Mouse (Mus musculus): ENCODE results near the gene Jph2. TPM values are rescaled to one million over a fixed set of nuclear protein-coding genes. Genes with fewer than 3 reads are reported as not detected.
"Not testable (repeated sequence)": the region's sequence is repeated elsewhere in the genome, so short reads cannot be mapped to it uniquely, and the experiment has no call there.

Gene Jph2
- total RNA-seq, 2 experiments from 2014 or later, result 11.5 to 23.5 TPM

- DNase-seq, result no peak
These were observed 14.0 kb upstream of the Jph2 start for GRCm38 (mm10) chr2:163411840-163412239.

GRCm38 (mm10) chr2:163411344-163411743 is 13.6 kb upstream of the Jph2 start:
- not testable (repeated sequence) for DNase-seq

- DNase-seq, result no peak
These were observed 12.4 kb upstream of the Jph2 start for GRCm38 (mm10) chr2:163410211-163410610.

- peak; percentile 67 for DNase-seq
These were observed 6.4 kb upstream of the Jph2 start for GRCm38 (mm10) chr2:163404037-163404815.

- DNase-seq, result peak; percentile 85
These were observed 3.4 kb upstream of the Jph2 start for GRCm38 (mm10) chr2:163401221-163401620.

GRCm38 (mm10) chr2:163399222-163399621 is 1.4 kb upstream of the Jph2 start:
- DNase-seq, result no peak

- no peak for DNase-seq
These were observed 977 bp upstream of the Jph2 start for GRCm38 (mm10) chr2:163398770-163399169.

GRCm38 (mm10) chr2:163397071-163397470 is 722 bp downstream of the Jph2 start:
- DNase-seq, result no peak

GRCm38 (mm10) chr2:163394977-163395376 is 2.8 kb downstream of the Jph2 start:
- DNase-seq, result no peak

- DNase-seq, result no peak
These were observed 3.8 kb downstream of the Jph2 start for GRCm38 (mm10) chr2:163393976-163394375.

- no peak for DNase-seq
These were observed 4.6 kb downstream of the Jph2 start for GRCm38 (mm10) chr2:163393241-163393640.

- no peak for DNase-seq
These were observed 5.4 kb downstream of the Jph2 start for GRCm38 (mm10) chr2:163392436-163392835.

- DNase-seq, result no peak
These were observed 11.2 kb downstream of the Jph2 start for GRCm38 (mm10) chr2:163386423-163387190.

- no peak for DNase-seq
These were observed 12.7 kb downstream of the Jph2 start for GRCm38 (mm10) chr2:163385126-163385525.

GRCm38 (mm10) chr2:163381246-163381645 is 16.5 kb downstream of the Jph2 start:
- DNase-seq, result no peak

GRCm38 (mm10) chr2:163379366-163379765 is 18.4 kb downstream of the Jph2 start:
- DNase-seq, result no peak

- DNase-seq, result no peak
These were observed 21.7 kb downstream of the Jph2 start for GRCm38 (mm10) chr2:163376082-163376481.

- no peak for DNase-seq
These were observed 22.3 kb downstream of the Jph2 start for GRCm38 (mm10) chr2:163375468-163375867.

GRCm38 (mm10) chr2:163372627-163373026 is 25.2 kb downstream of the Jph2 start:
- DNase-seq, result no peak

GRCm38 (mm10) chr2:163370175-163370574 is 27.6 kb downstream of the Jph2 start:
- DNase-seq, result no peak

- DNase-seq, result no peak
These were observed 32.8 kb downstream of the Jph2 start for GRCm38 (mm10) chr2:163364785-163365541.

All from adrenal gland, postnatal 10 days (tissue).